Mouse (Mus musculus) macrophage (primary cell): ENCODE data around the gene Tmem265. TPM values are rescaled to one million over a fixed set of nuclear protein-coding genes. Genes with fewer than 3 reads are reported as not detected.

Experiments used
- H3K27ac ChIP-seq: fragments of 350-480 bp; formaldehyde crosslinking; 2 replicates; pipeline ENCODE4 v1.9.0; 2021
- H3K36me3 ChIP-seq: fragments of 350-480 bp; formaldehyde crosslinking; 2 replicates; pipeline ENCODE4 v1.9.0; 2021; ENCODE audit errors: inconsistent target
- H3K4me3 ChIP-seq: fragments of 350-480 bp; formaldehyde crosslinking; 2 replicates; pipeline ENCODE4 v1.9.0; 2021; ENCODE audit errors: inconsistent target
- H3K79me2 ChIP-seq: fragments of 350-480 bp; formaldehyde crosslinking; 2 replicates; pipeline ENCODE4 v1.9.0; 2021; ENCODE audit errors: inconsistent target
- WGBS: methylation state at CpG from one replicate; pipeline ENCODE4 v1.1.7; 2026; ENCODE audit warnings: inconsistent platforms; ENCODE audit not compliant: missing documents; 5-methylcytosine and 5-hydroxymethylcytosine counted together
- polyA plus RNA-seq: library from polyadenylated mRNA; stranded (reverse); fragments of 250-400 nt; gene quantifications from 3 replicates; pipeline ENCODE4 v1.2.4, GENCODE M21; 2018; ENCODE audit warnings: inconsistent platforms
- total RNA-seq, 78 experiments: library from RNA; depleted of rRNA; stranded (reverse); fragments of 250-400 nt; gene quantifications; 1 replicate in 9 of 78; 2 replicates in 24 of 78; 3 replicates in 43 of 78; 4 replicates in 2 of 78; pipeline ENCODE4 v1.2.4; 2018; ENCODE audit warnings: inconsistent platforms in 56 of 78

Tmem265 gene
- 1 to 10 TPM in 1 of 26 experiments, not detected in 25; 2.8 TPM for total RNA-seq (2018; cell fraction: chromatin; rRNA removed)
- not detected for total RNA-seq (2018; cell fraction: cytosol; rRNA removed)
- not detected for total RNA-seq (2018; cell fraction: nucleus; rRNA removed)
- not detected in 3 replicates for polyA plus RNA-seq

GRCm38 (mm10) chr7:127561340-127561858 is at the start of gene Tmem265:
Gene Tmem265 (plus strand): TSS chr7:127561390.
- WGBS = 81% methylated on average over 5 of the region's 5 CpGs
- Histone ChIP-seq H3K36me3 (peaks cover 56% of the 10 kb centered on the region), H3K27ac (no peak within 1 kb of the TSS), H3K79me2 (no peaks in the 10 kb centered on the region), H3K4me3 (no peak within 1 kb of the TSS)

- Histone ChIP-seq H3K27ac (peak within 1 kb of the TSS; percentile 80), H3K79me2 (peaks cover 38% of the 10 kb centered on the region), H3K4me3 (peak within 1 kb of the TSS; percentile 38), H3K36me3 (peaks cover 9% of the 10 kb centered on the region; the same call in 1 of the 2 replicates)
- 0% methylated on average over 19 of the region's 37 CpGs for WGBS
Observed at GRCm38 (mm10) chr7:127511808-127512230, 49.4 kb upstream of the Tmem265 start, which contains the start of gene Srcap. Gene Srcap (plus strand): TSS chr7:127511983.

- Histone ChIP-seq H3K4me3 (peak overlapping the region; percentile 38), H3K27ac (peak overlapping the region; percentile 80), H3K36me3 (peaks cover 15% of the 10 kb centered on the region; the same call in 1 of the 2 replicates), H3K79me2 (peaks cover 44% of the 10 kb centered on the region)
- 3% methylated on average over 91 of the region's 93 CpGs for WGBS
Observed at GRCm38 (mm10) chr7:127512231-127513015, 48.8 kb upstream of the Tmem265 start.

- H3K4me3 ChIP-seq = peak overlapping the region; percentile 34
- 3% methylated on average over 8 of the region's 8 CpGs for WGBS
- H3K36me3 ChIP-seq = peaks cover 20% of the 10 kb centered on the region; the same call in 1 of the 2 replicates
- peaks cover 49% of the 10 kb centered on the region for H3K79me2 ChIP-seq
- H3K27ac ChIP-seq = peak overlapping the region; percentile 54
Observed at GRCm38 (mm10) chr7:127513016-127513390, 48.2 kb upstream of the Tmem265 start.

DNA sequence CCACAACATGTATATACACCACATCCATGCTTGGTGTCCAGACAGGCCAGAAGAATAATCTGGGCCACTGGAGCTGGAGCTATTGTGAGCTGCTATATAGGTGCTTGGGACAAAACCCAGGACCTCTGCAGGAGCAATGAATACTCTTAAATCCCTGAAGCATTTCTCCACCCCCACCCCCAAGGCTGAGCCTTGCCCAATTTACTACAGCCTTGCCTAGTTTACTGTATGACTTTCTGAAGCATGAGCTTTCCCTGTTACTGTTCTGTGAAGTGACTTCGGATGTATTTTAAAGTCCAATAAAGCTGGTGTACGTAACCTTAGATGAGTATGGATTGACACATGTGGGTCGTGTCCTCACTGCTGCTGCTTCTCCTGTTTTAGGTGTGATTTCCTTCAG is 47.4 kb upstream of the Tmem265 start:
- peak overlapping the region; percentile 34 for H3K4me3 ChIP-seq
- H3K79me2 ChIP-seq = peaks cover 57% of the 10 kb centered on the region
- WGBS = 75% methylated on average over 3 of the region's 3 CpGs
- H3K27ac ChIP-seq = peak overlapping the region; percentile 54; the same call in 1 of the 2 replicates
- H3K36me3 ChIP-seq = peaks cover 24% of the 10 kb centered on the region; the same call in 1 of the 2 replicates

DNA sequence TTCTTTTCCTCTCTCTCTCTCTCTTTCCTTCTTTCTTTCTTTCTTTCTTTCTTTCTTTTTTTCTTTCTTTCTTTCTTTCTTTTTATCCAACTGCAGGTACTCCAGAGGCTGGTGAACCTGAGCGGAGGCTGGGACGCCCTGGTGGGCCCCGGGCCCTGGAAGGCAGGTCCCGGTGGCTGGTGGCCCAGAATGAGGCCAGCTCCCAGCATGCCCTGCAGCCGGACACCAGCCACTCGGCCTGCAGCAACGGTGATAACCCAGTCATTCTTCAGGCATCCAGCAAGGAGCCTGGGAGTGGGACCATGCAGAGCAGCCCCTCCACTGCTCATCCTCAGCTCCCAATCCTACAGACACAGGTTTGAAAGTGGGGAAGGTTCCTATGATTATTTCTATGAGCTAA is 45.3 kb upstream of the Tmem265 start:
- WGBS = 97% methylated on average over 7 of the region's 7 CpGs
- peaks cover 66% of the 10 kb centered on the region for H3K79me2 ChIP-seq
- H3K27ac ChIP-seq = no peak overlapping the region
- H3K4me3 ChIP-seq = no peak overlapping the region
- peaks cover 40% of the 10 kb centered on the region for H3K36me3 ChIP-seq

GRCm38 (mm10) chr7:127516344-127516743 is 44.8 kb upstream of the Tmem265 start:
- 100% methylated on average over 3 of the region's 7 CpGs for WGBS
- Histone ChIP-seq H3K79me2 (peaks cover 71% of the 10 kb centered on the region), H3K36me3 (peaks cover 45% of the 10 kb centered on the region), H3K4me3 (no peak overlapping the region), H3K27ac (no peak overlapping the region)

- 100% methylated on average over 3 of the region's 3 CpGs for WGBS
- peaks cover 73% of the 10 kb centered on the region for H3K36me3 ChIP-seq
Observed at GRCm38 (mm10) chr7:127519284-127519683, 41.9 kb upstream of the Tmem265 start, which contains the start of gene Gm42715. Gene Gm42715 (plus strand): TSS chr7:127519584.

DNA sequence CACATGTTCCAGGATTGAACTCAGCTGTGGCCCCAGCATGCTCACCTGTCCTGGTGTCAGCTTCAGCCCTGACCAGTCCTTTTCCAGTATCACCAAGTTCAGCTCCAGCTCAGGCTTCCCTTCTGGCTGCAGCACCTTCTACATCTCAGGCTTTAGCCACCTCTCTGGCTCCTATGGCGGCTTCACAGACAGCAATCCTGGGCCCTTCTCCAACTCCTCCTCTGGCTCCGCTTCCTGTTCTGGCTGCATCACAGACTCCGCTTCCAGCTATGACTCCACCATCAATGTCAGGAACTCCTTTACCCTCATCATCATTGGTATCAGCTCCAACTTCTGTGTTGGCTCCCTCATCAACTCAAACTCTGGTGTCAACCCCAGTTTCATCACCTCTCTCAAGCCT is 19.5 kb upstream of the Tmem265 start:
- no peak overlapping the region for H3K27ac ChIP-seq
- WGBS = 82% methylated on average over 3 of the region's 3 CpGs
- peaks cover 82% of the 10 kb centered on the region for H3K36me3 ChIP-seq
- peaks cover 20% of the 10 kb centered on the region; the same call in 1 of the 2 replicates for H3K79me2 ChIP-seq
- no peak overlapping the region for H3K4me3 ChIP-seq

More at GRCm38 (mm10) chr7:127519284-127519683, 41.9 kb upstream of the Tmem265 start, which contains the start of gene Gm42715:
- peaks cover 86% of the 10 kb centered on the region for H3K79me2 ChIP-seq
- no peak within 1 kb of the TSS for H3K27ac ChIP-seq
- no peak within 1 kb of the TSS for H3K4me3 ChIP-seq

- WGBS = 95% methylated on average over 15 of the region's 15 CpGs
- Histone ChIP-seq H3K27ac (no peak overlapping the region), H3K4me3 (no peak overlapping the region), H3K36me3 (peaks cover 69% of the 10 kb centered on the region), H3K79me2 (peaks cover 16% of the 10 kb centered on the region; the same call in 1 of the 2 replicates)
Observed at GRCm38 (mm10) chr7:127549116-127549835, 11.9 kb upstream of the Tmem265 start.

GRCm38 (mm10) chr7:127551558-127551957 is 9.6 kb upstream of the Tmem265 start:
- Histone ChIP-seq H3K79me2 (no peaks in the 10 kb centered on the region; the same call in 1 of the 2 replicates), H3K4me3 (no peak overlapping the region), H3K36me3 (peaks cover 80% of the 10 kb centered on the region), H3K27ac (no peak overlapping the region)
- WGBS = 98% methylated on average over 6 of the region's 8 CpGs

DNA sequence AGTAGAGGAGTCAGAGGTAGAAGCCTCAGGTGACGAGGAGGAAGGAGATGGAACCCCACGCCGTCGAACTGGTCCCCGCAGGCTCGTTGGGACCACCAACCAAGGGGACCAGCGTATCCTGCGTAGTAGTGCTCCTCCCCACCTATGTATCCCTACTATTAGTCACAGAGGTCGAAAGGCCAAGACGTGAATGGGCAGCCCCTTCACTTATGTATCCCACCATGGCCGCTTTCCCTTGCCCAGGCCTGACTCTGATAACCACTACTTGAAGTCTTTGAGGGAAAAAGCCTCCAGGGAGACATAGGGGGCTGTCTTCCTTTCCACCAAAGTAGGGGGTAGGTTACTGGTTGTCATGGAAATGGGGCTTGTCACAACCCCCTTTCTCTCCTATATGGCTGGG is 610 bp upstream of the Tmem265 start:
- H3K36me3 ChIP-seq = peaks cover 64% of the 10 kb centered on the region
- no peak overlapping the region for H3K27ac ChIP-seq
- no peaks in the 10 kb centered on the region for H3K79me2 ChIP-seq
- no peak overlapping the region for H3K4me3 ChIP-seq
- WGBS = 93% methylated on average over 11 of the region's 11 CpGs

DNA sequence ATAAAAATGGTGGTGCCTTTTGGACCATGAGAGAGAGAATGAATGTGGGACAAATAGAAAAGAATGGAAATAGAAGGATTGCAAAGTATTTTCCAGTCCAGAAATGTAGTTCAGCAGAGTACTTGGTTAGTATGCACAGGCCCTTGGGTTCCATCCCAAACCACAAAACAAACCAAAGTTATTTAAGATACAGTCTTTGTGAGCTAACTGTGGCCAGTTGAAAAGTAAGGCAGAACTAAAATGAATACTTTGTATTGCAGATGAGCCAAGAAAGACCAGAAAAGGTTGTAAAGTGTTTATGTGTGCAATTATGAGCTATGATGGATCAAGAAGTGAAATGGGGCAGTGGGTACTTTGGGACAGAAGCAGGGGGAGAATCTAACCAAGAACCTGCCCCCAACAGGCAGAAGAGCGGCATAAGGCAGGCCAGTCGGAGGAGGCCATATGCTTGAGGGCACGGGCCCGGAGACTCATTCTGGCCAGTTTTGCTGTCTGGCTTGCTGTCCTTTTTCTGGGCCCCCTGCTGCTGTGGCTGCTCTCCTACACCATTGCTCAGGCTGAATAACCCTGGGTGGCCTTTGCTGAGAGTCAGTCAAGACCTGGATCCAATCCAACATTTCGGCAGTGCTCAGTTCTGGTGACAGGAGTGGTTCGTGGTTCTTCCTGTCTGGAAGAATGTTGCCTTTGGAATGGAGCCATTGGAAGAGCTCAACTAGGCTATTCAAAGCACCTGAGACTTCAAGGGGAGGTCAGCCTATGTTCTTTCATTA is 3.4 kb downstream of the Tmem265 start:
- Histone ChIP-seq H3K79me2 (no peaks in the 10 kb centered on the region), H3K27ac (no peak overlapping the region), H3K36me3 (peaks cover 31% of the 10 kb centered on the region), H3K4me3 (no peak overlapping the region)
- 87% methylated on average over 6 of the region's 6 CpGs for WGBS
